Mouse (Mus musculus) kidney, adult 18-20 months (tissue): ENCODE data around the gene Tbc1d16.

Experiments used
- DNase-seq: peaks from one replicate; pipeline ENCODE4 v3.0.0; 2021

Gene Tbc1d16

DNA sequence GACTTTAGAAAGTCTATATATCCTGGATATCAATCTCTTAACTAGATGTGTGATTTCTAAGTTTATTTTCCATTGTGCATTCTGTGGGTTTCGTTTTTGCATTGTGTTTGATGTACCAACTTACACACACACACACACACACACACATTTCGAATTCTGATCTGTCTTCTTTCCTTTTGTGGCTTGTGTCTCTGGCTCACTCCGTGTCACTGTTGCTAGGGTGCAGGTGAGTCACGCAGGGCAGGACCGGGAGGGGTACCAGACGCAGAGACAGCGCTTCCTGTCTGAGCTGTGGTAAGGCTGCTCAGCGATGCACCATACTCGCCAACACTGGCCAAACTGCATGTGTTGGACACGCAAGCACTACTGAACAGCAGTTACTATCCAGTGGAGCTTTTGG is 62.3 kb downstream of the Tbc1d16 start:
- DNase-seq, result no peak

DNA sequence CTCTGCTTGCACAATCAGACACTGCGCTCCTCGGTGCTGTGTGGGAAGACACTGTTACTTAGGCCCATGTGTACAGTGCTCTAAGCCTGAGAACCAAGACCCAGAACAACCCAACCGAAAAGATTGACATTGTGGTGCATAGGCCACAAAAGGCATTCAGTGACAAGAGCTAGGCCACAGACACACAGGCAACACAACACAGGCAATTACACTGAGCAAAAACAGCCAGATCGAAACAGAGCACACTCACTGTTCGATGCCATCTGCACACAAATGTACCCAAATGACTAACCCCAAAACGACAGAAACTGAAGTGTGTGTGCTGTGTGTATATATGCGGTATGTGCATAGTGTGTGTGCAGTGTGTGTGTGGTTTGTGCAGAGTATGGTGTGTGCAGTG is 63.9 kb downstream of the Tbc1d16 start:
- DNase-seq, result no peak

DNA sequence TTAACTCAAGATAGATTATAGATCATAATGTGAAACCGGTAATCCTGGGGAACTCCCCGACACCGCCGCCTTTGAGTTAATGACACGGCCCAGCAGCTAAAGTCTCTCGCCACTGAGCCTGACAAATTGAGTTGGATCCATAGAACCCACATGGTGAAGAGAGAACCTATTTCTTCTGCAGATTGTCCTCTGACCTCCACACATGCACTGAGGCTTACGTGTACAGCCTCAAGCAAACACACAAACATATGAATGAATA is 64.6 kb downstream of the Tbc1d16 start:
- no peak for DNase-seq

DNA sequence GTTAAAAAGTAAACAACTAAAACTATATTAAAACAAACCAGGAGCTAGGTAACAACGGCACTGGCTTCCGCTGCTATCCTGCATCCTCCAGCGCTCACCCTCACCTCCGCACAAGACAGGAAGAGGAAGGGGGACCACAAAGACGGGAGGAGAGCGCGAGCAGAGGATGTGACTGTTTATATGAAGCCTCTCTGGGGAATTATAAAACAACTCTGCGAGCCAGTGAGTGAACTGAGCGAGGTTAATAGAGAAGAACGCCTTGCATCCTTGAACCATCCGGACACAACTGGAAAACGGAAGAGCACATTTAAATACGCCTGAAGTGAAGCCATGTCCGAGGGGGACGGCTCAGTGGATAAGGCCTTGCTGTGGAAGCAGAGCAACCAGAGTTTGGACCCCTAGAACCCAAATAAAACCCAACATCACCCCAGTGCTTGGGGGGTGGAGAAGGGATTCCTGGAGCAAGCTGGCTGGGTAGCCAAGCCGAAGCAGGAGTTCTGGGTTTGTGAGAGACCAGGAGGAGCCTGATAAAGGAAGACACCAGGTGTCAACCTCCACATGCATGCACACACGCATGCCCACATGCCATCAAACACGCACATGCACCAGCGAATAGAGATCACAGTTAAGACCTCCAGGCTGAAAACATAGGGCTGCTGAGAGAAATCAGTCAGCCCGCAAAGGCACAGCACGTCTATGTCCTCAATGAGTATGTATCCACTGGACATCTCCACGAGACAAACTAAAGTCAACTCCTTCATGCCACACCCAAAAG is 65.2 kb downstream of the Tbc1d16 start:
- no peak for DNase-seq

DNA sequence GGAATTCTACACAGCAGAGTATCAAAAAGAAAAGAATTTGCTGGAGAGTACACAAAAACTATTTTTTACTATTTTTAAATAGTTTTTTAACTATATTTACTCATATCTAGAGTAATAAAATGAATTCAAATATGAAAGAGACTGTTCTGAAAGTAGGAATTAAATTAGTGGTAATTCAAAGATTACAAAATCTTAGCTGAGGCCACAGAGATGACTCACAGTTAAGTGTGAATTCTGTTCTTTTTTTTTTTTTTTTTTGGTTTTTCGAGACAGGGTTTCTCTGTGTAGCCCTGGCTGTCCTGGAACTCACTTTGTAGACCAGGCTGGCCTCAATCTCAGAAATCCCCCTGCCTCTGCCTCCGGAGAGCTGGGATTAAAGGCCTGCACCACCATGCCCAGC is 66.6 kb downstream of the Tbc1d16 start:
- DNase-seq, result no peak

DNA sequence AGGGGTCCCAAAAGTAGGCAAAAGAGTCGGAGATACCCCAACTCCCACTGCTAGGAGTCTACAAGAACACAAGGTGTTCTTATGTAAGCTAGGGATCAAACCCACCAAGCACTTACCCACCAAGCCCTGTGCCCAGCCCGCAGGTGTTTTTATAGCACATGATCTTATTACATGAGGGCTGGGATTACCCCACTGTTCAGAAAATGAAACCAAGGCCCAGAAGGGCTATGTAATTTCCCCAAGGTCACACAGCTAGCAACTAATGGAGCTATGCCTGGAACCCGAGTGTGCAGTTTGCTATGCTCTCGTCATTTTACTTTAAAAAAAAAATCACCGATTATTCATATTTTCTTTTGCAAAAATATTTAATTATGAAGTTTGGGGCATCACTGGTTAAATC is 68.2 kb downstream of the Tbc1d16 start:
- DNase-seq, result no peak

DNA sequence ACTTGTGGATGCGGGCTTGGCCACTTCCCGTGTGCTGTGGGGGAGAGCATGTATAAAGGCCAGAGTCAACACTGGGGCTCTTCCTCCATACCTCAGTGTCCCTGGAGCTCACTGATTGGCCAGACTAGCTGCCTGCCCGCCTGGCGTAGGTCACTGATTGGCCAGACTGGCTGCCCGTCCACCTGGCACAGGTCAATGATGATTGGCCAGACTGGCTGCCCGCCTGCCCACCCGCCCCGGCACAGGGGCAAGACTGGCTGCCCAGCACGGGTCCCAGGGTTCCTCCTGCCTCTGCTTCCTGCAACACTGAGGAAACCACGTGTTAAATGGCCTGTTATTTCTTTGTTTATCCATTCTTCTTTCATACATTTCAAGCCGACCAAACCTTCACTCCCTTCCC is 68.8 kb downstream of the Tbc1d16 start:
- DNase-seq, result peak; percentile 56

DNA sequence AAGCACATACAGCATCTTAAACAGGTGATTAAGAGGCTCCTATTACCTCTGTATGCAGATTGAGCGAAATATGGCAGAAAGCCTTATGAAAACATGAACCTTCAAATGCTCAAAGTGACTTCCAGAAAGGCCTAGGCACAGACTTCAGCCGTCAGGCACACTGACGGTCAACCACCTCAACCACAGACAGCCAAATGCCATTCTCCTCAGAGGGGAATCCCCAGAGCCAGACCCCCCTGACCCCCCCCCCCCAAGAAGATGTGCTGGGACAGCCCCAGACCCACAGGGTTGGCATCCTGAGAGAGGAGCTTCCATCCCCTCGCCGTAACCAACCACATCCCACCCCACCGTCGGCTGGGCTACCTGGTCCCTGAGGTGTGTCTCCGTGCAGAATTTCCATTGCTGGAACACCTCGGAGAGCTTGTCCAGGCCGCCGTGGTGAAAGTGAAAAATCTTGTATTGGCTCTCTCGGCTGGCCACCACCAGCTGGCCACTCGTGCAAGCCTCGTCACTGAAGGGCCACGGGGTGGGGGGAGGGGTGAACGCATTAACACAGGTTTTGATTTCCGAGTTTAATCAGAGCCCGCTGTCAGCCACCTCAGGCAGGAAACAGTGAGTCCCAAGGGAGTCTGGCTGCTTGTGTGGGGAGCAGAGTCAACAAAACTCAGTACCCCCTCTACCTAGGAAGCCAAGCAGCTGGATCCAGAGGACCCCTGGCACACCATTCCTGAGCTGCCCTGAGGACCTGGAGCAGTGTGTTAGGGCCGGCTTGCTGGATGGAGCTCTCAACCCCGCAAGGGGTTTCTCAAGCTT is 70.7 kb downstream of the Tbc1d16 start:
- no peak for DNase-seq

DNA sequence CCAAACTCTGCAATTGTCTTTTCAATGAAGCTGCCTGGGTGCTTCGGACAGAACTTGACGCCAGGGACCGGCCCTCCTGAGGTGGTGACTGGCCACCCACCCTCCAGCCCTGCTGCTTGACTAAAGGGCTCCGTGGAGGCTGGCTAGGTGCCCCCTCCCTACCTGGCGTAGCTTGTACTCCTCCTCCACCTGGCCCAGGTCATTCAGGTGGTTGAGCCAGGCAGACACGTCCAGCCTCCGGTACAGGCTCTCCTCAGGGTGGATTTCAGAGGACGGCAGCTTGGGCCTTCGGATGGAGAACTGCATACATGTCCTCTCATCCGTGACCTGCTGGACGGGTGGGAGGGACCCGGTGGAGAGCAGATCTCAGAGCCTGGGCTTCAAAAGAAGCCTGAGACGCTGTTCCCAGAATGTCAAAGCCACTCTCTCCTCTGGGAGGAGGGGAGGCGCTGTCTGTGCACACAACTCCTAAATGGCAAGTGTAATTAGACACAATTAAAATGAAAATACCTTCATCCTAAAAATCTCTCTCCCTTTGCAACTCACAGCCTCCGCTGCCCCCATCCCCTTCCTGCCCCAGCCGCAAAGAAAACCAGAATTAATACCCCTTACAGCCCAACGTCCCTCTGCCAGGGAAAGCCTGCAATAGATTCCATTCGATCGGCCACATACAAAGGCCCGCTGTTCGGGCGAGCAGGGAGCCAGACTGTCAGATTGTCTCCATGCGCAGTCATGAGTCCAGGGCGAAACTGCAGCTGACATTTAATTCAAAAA is 71.6 kb downstream of the Tbc1d16 start:
- peak; percentile 36 for DNase-seq

DNA sequence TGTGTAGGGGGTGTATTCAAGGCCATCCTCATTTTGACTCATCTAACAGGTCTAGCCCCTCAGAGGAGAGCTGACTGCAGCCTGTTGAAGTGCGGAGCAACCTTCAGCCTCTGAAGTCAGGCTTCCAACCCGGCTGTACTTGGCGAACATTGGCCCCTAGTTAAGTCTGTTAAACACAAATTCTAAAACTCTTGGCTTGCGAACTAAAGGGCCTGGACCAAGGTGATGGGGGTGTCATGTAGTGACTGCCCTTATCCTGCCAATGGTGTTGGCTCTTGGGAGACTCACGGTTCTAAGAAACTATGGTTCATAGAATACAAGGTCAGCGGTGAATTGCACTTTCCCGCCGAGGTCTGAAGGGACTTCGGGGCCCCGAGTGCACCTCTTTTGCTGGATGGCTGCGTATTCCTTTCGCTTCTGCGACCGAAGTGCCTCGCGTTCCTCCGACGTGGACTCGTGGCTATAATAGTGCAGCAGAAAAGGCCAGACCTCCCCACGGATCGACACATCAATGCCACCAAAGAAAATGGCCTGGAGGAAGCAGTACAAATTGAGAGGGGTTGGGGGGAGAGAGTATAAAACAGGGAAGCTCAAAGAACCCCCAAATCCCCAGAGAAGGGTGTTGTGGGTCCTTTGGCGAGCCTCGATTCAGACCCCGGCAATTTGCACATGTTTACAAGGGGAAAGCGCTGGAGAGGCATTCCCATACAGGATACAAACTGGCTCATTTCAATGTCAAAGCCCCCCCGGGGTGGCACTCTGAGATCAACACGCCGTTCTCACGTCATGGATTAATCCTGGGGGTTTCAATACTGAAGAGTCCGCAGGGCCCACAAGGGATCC is 72.4 kb downstream of the Tbc1d16 start:
- peak; percentile 51 for DNase-seq

DNA sequence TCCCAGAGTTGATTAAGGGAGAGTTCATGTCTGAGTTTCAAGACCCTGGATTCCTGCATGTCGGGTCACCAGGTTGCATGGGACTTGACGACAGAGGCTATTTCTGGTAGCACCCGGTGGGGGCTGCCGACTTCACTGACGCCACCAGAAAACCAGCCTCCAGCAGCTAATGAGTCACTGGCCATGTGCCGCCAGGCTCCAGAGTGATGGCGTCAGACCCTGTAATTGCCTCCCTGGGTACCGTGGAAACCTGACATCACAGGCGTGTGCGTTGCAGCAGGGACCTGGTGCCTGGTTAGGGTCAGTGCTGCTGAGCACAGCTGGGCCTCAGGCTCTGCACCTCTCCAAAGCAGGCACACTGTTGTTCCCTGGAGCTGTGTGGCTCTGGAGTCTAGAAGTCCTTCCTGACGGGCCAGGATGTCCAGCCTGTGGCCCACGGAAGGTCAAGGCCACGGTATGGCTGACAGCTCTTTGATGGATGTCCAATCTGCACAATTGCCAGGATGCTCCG is 75.9 kb downstream of the Tbc1d16 start:
- no peak for DNase-seq

DNA sequence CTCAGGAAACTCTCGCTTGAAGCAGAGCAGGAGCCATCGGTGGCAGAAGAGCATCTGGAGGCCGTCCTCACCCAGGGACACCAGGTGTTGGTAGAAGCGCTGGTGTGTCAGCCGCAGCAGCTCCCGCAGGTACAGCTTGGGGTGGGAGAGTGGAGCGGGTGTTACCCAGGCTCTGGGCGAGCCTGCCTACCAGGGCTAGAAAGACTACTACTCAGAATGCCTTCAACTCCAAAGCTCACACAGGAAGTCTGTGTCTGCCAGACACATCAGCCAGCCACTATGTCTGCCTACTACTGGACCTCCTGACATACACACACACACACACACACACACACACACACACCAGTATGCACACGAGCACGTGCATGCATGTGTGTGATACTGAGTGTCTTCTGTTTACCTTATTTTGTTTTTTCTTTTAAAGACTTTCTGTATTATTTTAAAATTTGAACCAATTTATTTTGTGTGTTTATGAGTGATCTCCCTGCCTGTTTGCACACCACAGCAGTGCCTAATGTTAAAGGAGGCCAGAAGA is 77.2 kb downstream of the Tbc1d16 start:
- no peak for DNase-seq

DNA sequence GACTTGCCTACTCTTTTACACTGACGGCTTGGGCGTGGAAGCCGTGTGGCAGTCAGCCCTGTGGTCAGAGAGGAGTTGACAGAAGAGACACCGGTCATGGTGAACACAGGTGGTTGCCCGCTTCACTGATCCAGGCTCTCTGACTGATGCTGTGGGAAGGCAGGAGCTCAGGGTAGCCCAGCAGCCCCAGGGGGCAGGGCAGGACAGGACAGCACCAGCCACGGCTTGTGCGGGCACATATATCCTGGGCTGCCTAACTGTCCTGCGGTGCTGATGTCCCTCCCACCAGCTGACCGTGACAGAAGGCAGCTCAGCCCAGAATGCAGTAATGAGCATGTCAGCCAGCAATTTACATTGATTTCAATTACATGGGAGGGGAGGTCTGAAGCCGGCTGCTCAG is 77.9 kb downstream of the Tbc1d16 start:
- DNase-seq, result no peak

DNA sequence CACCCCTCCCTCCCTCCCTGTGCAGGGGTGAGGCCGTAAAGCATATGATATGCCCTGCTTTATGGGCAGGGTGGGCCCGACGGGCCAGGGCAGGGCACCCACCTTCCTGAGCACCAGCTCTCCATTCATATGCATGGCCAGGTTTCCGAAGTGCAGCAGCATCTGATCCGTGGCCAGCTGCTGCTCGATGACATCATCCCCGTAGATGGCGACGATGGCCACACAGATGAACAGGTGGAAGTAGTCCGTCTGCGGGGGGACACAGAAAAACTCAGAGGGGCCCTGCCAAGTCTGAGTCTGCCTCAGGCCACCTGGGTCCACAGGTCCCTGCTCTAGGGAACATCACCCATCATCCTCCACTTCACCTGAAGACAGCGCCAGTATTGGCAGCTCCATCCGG is 79.5 kb downstream of the Tbc1d16 start:
- no peak for DNase-seq

DNA sequence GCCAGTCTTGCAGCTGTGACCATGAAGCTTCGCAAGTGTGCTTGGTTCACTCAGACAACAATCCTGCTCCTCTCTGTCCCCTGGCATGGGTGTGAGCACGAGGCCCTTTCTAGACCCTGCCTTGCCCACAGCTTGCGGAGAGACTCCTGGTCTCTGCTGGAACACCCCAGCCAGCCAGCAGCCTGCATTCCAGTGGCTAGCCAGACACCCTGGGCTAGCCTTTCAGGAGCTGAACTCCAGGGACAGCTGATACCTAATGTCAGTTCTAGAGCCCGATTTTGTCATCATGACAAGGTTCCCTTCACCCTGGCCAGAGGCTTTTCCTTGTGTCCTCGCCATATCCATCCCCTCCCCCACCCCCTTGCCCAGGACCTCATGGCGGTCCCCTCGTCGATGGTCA is 81.1 kb downstream of the Tbc1d16 start:
- DNase-seq, result no peak

DNA sequence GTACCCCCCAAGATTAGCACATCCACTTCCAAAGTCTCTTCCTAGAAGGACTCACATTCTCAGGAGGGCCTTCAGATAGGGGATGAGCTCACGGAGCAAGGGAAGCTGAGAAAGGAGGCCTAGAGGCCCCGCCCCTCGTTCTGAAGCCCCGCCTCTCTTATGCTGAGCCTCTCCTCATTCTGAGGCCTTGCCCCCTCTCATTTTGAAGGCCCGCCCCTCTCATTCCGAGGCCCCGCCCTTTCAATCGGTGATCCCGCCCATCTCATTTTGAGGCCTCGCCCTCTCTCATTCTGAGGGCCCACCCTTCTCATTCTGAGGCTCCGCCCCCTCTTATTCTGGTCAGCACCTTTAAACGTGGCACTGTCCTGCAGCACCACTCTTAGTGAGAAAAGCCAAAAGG is 82.2 kb downstream of the Tbc1d16 start:
- DNase-seq, result no peak

DNA sequence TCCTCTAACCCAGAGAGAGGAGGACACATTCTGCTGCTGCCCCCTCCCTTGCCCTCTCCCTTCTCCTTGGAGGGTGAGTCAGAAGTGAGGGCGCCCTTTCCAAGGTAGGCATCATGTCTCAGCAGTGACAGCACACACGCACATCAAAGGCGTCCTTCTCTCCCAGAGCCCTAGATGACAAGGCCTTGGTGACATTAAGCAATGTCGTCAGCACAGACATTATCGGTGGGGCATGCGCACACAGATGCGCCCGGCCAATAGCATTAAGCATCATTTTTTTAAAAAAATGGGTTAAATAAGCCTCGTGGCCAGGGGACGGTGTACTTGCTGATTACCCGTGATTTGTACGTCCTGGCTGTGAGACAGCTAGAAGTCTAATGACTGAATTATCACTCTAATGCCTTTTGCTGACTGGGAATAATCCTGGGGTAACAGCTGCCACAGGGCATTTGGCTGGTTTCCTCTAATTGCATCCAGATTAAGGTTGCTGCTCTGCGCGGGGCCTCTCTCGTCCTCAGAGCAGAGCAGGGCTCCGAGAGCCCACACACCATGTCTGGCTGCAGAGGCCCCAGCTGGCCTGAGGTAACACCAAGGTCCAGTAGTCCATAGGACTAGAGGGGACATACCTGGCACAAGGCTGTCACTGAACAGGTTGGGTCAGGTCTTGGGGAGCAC is 83.4 kb downstream of the Tbc1d16 start:
- no peak for DNase-seq

DNA sequence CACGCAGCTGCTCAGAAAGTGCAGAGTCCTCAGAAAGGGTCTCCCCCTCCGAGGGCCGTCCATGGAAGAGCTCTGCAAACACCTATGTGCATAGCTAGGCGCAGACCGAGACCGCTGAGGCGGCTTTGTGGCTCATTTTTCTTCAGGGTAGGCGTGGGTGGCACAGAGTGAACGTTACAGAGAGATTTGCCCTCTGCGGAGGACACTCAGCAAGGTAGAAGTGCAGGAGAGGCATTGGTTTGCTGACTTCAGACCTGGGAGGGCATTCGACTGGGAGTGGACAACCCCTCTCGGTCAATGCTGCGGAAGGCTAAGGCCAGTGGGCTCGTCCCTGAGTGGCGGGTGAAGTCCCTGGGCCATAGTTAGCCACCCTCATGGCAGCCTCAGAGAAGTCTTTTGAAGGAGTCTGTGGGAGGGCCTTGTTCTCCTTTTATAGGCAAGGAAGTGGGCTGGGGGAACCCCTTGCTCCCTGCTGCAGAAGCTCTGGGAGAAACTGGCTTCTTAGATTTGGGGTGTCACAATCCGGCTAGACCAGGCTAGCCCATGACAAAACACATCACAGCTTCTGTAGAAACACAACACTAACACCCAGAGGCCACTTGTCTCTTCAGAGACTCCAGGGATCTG is 84.8 kb downstream of the Tbc1d16 start:
- DNase-seq, result no peak

DNA sequence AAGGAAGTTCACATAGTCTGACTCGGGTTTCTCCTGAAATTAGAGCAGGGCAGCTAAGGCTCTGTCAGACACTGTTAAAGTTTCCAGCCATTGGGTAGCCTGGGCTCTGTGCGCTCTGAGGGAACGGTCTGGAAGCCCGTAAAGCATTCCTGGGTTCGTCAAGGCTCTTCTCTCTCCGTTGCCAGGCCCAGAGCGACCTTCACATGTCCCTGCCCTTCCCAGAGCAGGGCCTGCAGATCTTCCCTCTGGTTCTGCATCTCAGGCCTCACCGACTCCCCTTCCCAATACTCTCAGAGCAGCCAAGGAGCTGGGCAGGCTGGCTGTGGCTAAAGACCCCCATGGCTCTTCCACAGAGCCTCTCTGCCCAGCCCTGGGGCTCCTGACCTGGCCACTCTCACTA is 85.7 kb downstream of the Tbc1d16 start:
- DNase-seq, result no peak

DNA sequence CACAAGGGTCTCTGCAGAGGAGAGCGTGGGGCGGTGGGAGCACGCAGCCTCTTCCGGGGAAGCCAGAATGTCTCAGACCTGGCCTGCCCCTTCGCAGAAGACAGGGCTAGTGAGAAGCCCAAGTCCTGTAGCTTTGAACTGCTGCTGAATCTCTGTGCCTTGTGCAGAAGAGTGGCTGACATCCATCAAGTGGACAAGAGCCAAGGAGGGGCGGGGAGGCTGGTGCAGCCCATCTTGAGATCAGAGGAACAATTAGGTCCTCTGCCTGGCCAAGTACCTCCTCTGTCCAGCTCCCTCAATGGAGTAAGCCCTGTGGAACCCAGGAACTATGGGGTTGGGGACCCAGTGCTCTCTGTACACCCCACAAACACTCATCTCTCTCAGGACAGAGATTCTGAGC is 89.3 kb downstream of the Tbc1d16 start:
- DNase-seq, result no peak

DNA sequence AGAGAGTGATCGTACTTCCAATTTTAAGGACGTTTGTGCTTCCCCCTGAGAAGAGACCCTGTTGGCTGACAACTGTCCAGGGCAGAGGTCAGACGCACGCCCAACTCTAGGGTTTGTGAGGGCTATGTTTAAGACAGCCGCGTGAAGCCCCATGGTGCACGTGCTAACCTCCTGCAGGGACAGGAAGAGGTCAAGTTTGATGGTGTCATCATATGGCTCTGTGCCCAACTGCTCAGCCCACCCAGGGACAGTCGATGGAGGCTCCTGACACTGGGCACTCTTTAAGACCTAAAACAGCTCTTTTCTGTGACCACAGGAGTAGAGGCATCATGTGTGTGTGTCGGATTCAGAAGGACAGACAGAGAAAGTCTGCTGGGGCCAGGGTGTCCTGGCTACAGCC is 90.1 kb downstream of the Tbc1d16 start:
- DNase-seq, result no peak

DNA sequence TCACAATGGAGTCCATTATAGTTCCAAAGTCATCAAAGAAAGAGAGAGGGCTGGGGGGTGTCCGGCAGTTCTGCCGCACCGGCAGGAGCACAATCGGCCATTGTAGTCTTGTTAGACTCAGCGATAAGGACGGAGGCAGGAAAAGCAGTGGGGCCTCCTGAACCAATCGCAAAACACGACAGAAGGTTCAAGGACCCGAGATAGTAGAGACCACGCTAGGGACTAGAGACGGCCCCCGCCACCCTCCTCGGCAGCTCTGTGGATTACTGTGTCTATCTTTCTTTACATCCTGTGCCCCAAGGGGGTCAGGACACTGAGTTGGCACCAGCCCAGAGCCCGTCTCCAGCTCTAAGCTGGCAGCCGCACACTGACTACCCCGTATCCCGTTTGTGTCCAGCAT is 93.7 kb downstream of the Tbc1d16 start:
- no peak for DNase-seq
